In the genomic region with DNA sequence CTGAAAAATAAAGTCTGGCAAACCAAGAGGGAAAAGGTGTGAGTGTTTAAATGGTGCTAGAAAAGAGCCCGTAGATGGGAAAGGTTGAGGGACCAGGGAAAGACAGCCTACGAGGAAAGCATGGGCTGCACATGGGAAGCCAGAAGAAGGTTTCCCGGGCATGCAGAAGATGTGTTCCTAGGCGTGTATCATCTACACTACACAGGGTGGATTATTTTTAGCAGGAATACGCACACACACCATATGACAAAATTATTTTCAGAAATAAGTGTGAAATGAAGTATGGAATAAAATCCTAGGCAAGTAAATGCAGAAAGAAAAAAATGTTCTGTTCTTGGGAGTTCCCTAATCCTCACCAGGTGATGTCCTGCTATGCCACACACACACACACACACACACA, we compare ENCODE assay signal across 51 mouse cellular contexts. TPM values are rescaled to one million over a fixed set of nuclear protein-coding genes. Genes with fewer than 3 reads are reported as not detected.
"Had no signal": no experiment of that assay in that cellular context is flagged by ENCODE, and none has a peak within 500 bp of the region (broad histone marks: within the 10 kb centered on the region; RNA-seq: fewer than 3 reads in every experiment).

No protein-coding gene starts in this region.

- H3K9me3 ChIP-seq: heart, embryonic 12.5 days; heart, embryonic 13.5 days; heart, embryonic 15.5 days; hindbrain, embryonic 10.5 days; hindbrain, embryonic 12.5 days; hindbrain, embryonic 13.5 days; hindbrain, embryonic 15.5 days; intestine, embryonic 15.5 days; kidney, embryonic 15.5 days had no signal

- H3K27me3 ChIP-seq: heart, embryonic 12.5 days; heart, embryonic 13.5 days; heart, embryonic 15.5 days; hindbrain, embryonic 12.5 days; hindbrain, embryonic 13.5 days; hindbrain, embryonic 15.5 days; intestine, embryonic 15.5 days; kidney, embryonic 15.5 days had no signal

- H3K4me1 ChIP-seq: heart, embryonic 15.5 days; hindbrain, embryonic 12.5 days; hindbrain, embryonic 13.5 days; hindbrain, embryonic 15.5 days; intestine, embryonic 15.5 days had no signal

- DNase-seq: heart, postnatal 10 days; heart, postnatal 14 days; heart, postnatal 36 days; kidney, adult 11 months; kidney, adult 18-20 months; kidney, adult 2 months; kidney, adult 8-10 months; kidney, adult 9 months; kidney, postnatal 10 days; kidney, postnatal 14 days; kidney, postnatal 25 days; kidney, postnatal 36 days; kidney, postnatal 4 days; layer of hippocampus, adult 9-11 months; layer of hippocampus, postnatal 36 days had no signal

- H3K4me3 ChIP-seq: heart, embryonic 12.5 days; heart, embryonic 13.5 days; heart, embryonic 15.5 days; hindbrain, embryonic 10.5 days; hindbrain, embryonic 12.5 days; hindbrain, embryonic 13.5 days; hindbrain, embryonic 15.5 days; intestine, embryonic 15.5 days; kidney, embryonic 15.5 days; layer of hippocampus, adult 2 months; left cerebral cortex, adult 2 months had no signal

- ATAC-seq: hindbrain, embryonic 16.5 days; hindbrain, postnatal 0 days; inflammation-experienced regulatory T-cells, adult 6 months; intestine, embryonic 15.5 days; intestine, embryonic 16.5 days; intestine, postnatal 0 days had no signal

- H3K27ac ChIP-seq: heart, embryonic 13.5 days; heart, embryonic 15.5 days; hindbrain, embryonic 10.5 days; hindbrain, embryonic 12.5 days; hindbrain, embryonic 13.5 days; hindbrain, embryonic 14.5 days; hindbrain, embryonic 15.5 days; hindbrain, postnatal 0 days; intestine, embryonic 15.5 days; kidney, embryonic 15.5 days; kidney, postnatal 0 days; layer of hippocampus, adult 2 months; left cerebral cortex, adult 2 months had no signal

- H3K9ac ChIP-seq: heart, embryonic 12.5 days; heart, embryonic 13.5 days; heart, embryonic 15.5 days; hindbrain, embryonic 12.5 days; hindbrain, embryonic 13.5 days; hindbrain, embryonic 14.5 days; hindbrain, embryonic 15.5 days; intestine, embryonic 15.5 days; kidney, embryonic 15.5 days had no signal

- H3K36me3 ChIP-seq: heart, embryonic 12.5 days; heart, embryonic 13.5 days; heart, embryonic 15.5 days; hindbrain, embryonic 10.5 days; hindbrain, embryonic 12.5 days; hindbrain, embryonic 13.5 days; hindbrain, embryonic 15.5 days; intestine, embryonic 15.5 days; kidney, embryonic 15.5 days had no signal

- H3K4me2 ChIP-seq: heart, embryonic 11.5 days; heart, embryonic 12.5 days; heart, embryonic 13.5 days; heart, embryonic 15.5 days; hindbrain, embryonic 12.5 days; hindbrain, embryonic 13.5 days; hindbrain, embryonic 14.5 days; hindbrain, embryonic 15.5 days; intestine, embryonic 15.5 days; kidney, embryonic 15.5 days had no signal

RNA-seq across cellular contexts. Expression of a gene that starts 46.4 kb away (rescaled TPM):
- total RNA-seq: heart, postnatal 10 days; heart, postnatal 14 days; heart, postnatal 25 days; heart, postnatal 36 days; hematopoietic stem cell, adult 5-6 weeks; hindbrain, postnatal 0 days; layer of hippocampus, adult 18-20 months; layer of hippocampus, adult 2 months; layer of hippocampus, adult 8-10 months; layer of hippocampus, postnatal 10 days; layer of hippocampus, postnatal 14 days; layer of hippocampus, postnatal 25 days; layer of hippocampus, postnatal 36 days; left cerebral cortex, adult 18-20 months; left cerebral cortex, adult 2 months; left cerebral cortex, adult 8-10 months had no signal
- polyA plus RNA-seq: heart, embryonic 11.5 days; heart, embryonic 12.5 days; heart, embryonic 13.5 days; heart, embryonic 14.5 days; heart, embryonic 15.5 days; heart, embryonic 16.5 days; heart, postnatal 0 days; hindbrain, embryonic 10.5 days; hindbrain, embryonic 11.5 days; hindbrain, embryonic 12.5 days; hindbrain, embryonic 13.5 days; hindbrain, embryonic 14.5 days; hindbrain, embryonic 15.5 days; hindbrain, embryonic 16.5 days; hindbrain, postnatal 0 days; intestine, embryonic 14.5 days; intestine, embryonic 15.5 days; intestine, embryonic 16.5 days; intestine, postnatal 0 days; kidney, adult 2 months; kidney, embryonic 14.5 days; kidney, embryonic 15.5 days; kidney, embryonic 16.5 days; kidney, postnatal 0 days; large intestine, adult 2 months had no signal
